Mouse (Mus musculus): ENCODE data around the gene Spata21.

DNA sequence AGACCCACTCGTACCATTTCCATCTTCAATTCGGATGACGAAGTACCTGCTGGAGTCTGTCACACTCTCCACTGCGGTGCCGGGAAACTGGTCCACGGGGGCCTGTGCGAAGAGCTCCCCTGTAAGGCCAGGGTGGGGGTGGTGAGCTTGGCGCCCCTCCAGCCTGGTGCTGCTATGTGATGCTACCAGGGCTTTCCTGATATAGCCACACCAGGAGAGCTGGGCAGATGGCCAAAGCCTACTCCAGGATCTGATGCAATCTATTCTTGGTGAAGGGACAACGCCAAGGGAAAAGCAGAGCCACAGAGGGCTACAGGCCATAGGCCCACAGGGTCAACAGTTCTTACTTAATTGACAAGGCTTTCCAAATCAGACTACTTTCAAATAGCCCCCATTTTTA, 14.5 kb upstream of the Spata21 start:
- TF ChIP-seq CTCF (IDR thresholded peaks at IDR 0.05; ENCODE audit: borderline replicate concordance, insufficient read depth, low read length) (no peak), POLR2A (IDR thresholded peaks at IDR 0.05; ENCODE audit: low read depth, low read length) (no peak)

Measured in embryonic fibroblast, embryonic 13.5 days (primary cell).